Mouse (Mus musculus) MEL (cell line): ENCODE measurements around the gene Rbm28. TPM values are rescaled to one million over a fixed set of nuclear protein-coding genes. Genes with fewer than 3 reads are reported as not detected.

ENCODE experiments used
- DNase-seq: peaks from one replicate; pipeline ENCODE4 v3.0.0; 2011; ENCODE audit warnings: low read depth, low spot score
- H3K27ac ChIP-seq: 2 replicates; pipeline ENCODE4 v1.5.1; 2012; ENCODE audit warnings: low read depth, mild to moderate bottlenecking, control low read depth, low read length, moderate library complexity; ENCODE audit not compliant: control insufficient read depth
- H3K27me3 ChIP-seq, 2 experiments: fragments of 150-350 bp in 1 of 2; sonication (generic) in 1 of 2; 2 replicates each; pipeline ENCODE4 v1.6.1; 2012; ENCODE audit warnings: low read length in 2 of 2, mild to moderate bottlenecking in 2 of 2, improper control_type of control experiment in 1 of 2, moderate library complexity in 1 of 2; ENCODE audit not compliant: insufficient read depth in 2 of 2, control insufficient read depth in 1 of 2
- H3K36me3 ChIP-seq, 2 experiments: 2 replicates each; pipeline ENCODE4 v1.6.1; 2012 to 2014; ENCODE audit warnings: low read length in 2 of 2, improper control_type of control experiment in 1 of 2, inconsistent platforms in 1 of 2, mild to moderate bottlenecking in 1 of 2; ENCODE audit not compliant: insufficient read depth in 2 of 2, control insufficient read depth in 1 of 2
- H3K4me1 ChIP-seq, 2 experiments: fragments of 150-350 bp in 1 of 2; sonication (generic) in 1 of 2; 2 replicates each; pipeline ENCODE4 v1.6.1; 2012; ENCODE audit warnings: low read length in 2 of 2, improper control_type of control experiment in 1 of 2, mild to moderate bottlenecking in 1 of 2; ENCODE audit not compliant: insufficient read depth in 2 of 2, control insufficient read depth in 1 of 2
- H3K4me3 ChIP-seq, 2 experiments: fragments of 150-350 bp in 1 of 2; sonication (generic) in 1 of 2; 2 replicates each; pipeline ENCODE4 v1.5.1; 2012; ENCODE audit warnings: low read depth in 2 of 2, low read length in 2 of 2, mild to moderate bottlenecking in 2 of 2, moderate library complexity in 2 of 2, control low read depth in 1 of 2, improper control_type of control experiment in 1 of 2; ENCODE audit not compliant: control insufficient read depth in 1 of 2, insufficient read depth in 1 of 2
- H3K79me2 ChIP-seq: 2 replicates; pipeline ENCODE4 v1.6.1; 2012; ENCODE audit warnings: mild to moderate bottlenecking, low read length, moderate library complexity; ENCODE audit not compliant: control insufficient read depth, poor library complexity, insufficient read depth
- H3K9ac ChIP-seq: 2 replicates; pipeline ENCODE4 v1.6.1; 2012; ENCODE audit warnings: low read depth, mild to moderate bottlenecking, control low read depth, low read length, moderate library complexity; ENCODE audit not compliant: control insufficient read depth, poor library complexity, severe bottlenecking
- H3K9me3 ChIP-seq: fragments of 150-350 bp; sonication (generic); replicated peaks from 2 replicates; pipeline ENCODE4 v1.6.1; 2012; ENCODE audit warnings: mild to moderate bottlenecking, low read length, improper control_type of control experiment, moderate library complexity; ENCODE audit not compliant: insufficient read depth
- CTCF ChIP-seq, 3 experiments: IDR thresholded peaks in 2 of 3; conservative IDR thresholded peaks in 1 of 3; 2 replicates each; pipeline ENCODE4 v1.5.1; 2011 to 2012; ENCODE audit warnings: low read length in 3 of 3, low read depth in 2 of 3, mild to moderate bottlenecking in 2 of 3, improper control_type of control experiment in 1 of 3, inconsistent platforms in 1 of 3, mixed read lengths in 1 of 3, moderate library complexity in 1 of 3; ENCODE audit not compliant: control insufficient read depth in 1 of 3, insufficient read depth in 1 of 3, poor library complexity in 1 of 3, severe bottlenecking in 1 of 3
- EP300 ChIP-seq, 2 experiments: IDR thresholded peaks; 2 replicates each; pipeline ENCODE4 v1.6.1; 2011; ENCODE audit warnings: improper control_type of control experiment in 2 of 2, low read length in 2 of 2, low read depth in 1 of 2, mild to moderate bottlenecking in 1 of 2
- ETS1 ChIP-seq: IDR thresholded peaks from 2 replicates; pipeline ENCODE4 v1.6.1; 2012; ENCODE audit warnings: low read depth, mild to moderate bottlenecking, inconsistent platforms, low read length, improper control_type of control experiment, moderate library complexity
- GABPA ChIP-seq: IDR thresholded peaks from 2 replicates; pipeline ENCODE4 v1.6.1; 2012; ENCODE audit warnings: low read depth, mild to moderate bottlenecking, inconsistent platforms, low read length, improper control_type of control experiment, moderate library complexity
- GATA1 ChIP-seq: IDR thresholded peaks from 2 replicates; pipeline ENCODE4 v1.6.1; 2011; ENCODE audit warnings: low read depth, low read length, improper control_type of control experiment
- JUND ChIP-seq: IDR thresholded peaks from 2 replicates; pipeline ENCODE4 v1.6.1; 2011; ENCODE audit warnings: low read depth, mild to moderate bottlenecking, improper control_type of control experiment, low read length
- KAT2A ChIP-seq: conservative IDR thresholded peaks from 2 replicates; pipeline ENCODE4 v1.6.1; 2012; ENCODE audit warnings: low read depth, low read length, improper control_type of control experiment, inconsistent platforms
- MAZ ChIP-seq: IDR thresholded peaks from 2 replicates; pipeline ENCODE4 v1.6.1; 2012; ENCODE audit warnings: low read depth, mild to moderate bottlenecking, inconsistent platforms, low read length, improper control_type of control experiment
- NELFE ChIP-seq: IDR thresholded peaks from 2 replicates; pipeline ENCODE4 v1.6.1; 2011; ENCODE audit warnings: low read depth, low read length, improper control_type of control experiment
- NRF1 ChIP-seq: IDR thresholded peaks from 2 replicates; pipeline ENCODE4 v1.6.1; 2014; ENCODE audit warnings: low read depth, mild to moderate bottlenecking, inconsistent platforms, low read length, improper control_type of control experiment, moderate library complexity; ENCODE audit not compliant: poor library complexity, insufficient read depth, severe bottlenecking
- POLR2A ChIP-seq, 2 experiments: IDR thresholded peaks; 2 replicates each; pipeline ENCODE4 v1.6.1; 2011 to 2012; ENCODE audit warnings: low read length in 2 of 2, mild to moderate bottlenecking in 2 of 2, control low read depth in 1 of 2, improper control_type of control experiment in 1 of 2, low read depth in 1 of 2, moderate library complexity in 1 of 2; ENCODE audit not compliant: control insufficient read depth in 1 of 2, insufficient read depth in 1 of 2, poor library complexity in 1 of 2
- POLR2AphosphoS2 ChIP-seq: IDR thresholded peaks from 2 replicates; pipeline ENCODE4 v1.6.1; 2011; ENCODE audit warnings: low read length, improper control_type of control experiment
- POLR2AphosphoS5 ChIP-seq: IDR thresholded peaks from 2 replicates; pipeline ENCODE4 v1.6.1; 2012; ENCODE audit warnings: low read depth, borderline replicate concordance, mild to moderate bottlenecking, inconsistent platforms, low read length, moderate library complexity, mixed read lengths
- SIN3A ChIP-seq: IDR thresholded peaks from 2 replicates; pipeline ENCODE4 v1.6.1; 2012; ENCODE audit warnings: low read length, improper control_type of control experiment, inconsistent platforms
- TAL1 ChIP-seq: IDR thresholded peaks from 2 replicates; pipeline ENCODE4 v1.6.1; 2012; ENCODE audit warnings: mild to moderate bottlenecking, inconsistent platforms, low read length, moderate library complexity, mixed read lengths
- USF1 ChIP-seq: IDR thresholded peaks from 2 replicates; pipeline ENCODE4 v1.6.1; 2014; ENCODE audit warnings: low read depth, mild to moderate bottlenecking, inconsistent platforms, low read length, improper control_type of control experiment, moderate library complexity
- ZKSCAN1 ChIP-seq: IDR thresholded peaks from 2 replicates; pipeline ENCODE4 v1.6.1; 2012; ENCODE audit warnings: low read depth, mild to moderate bottlenecking, inconsistent platforms, low read length, improper control_type of control experiment, moderate library complexity
- ZMIZ1 ChIP-seq: IDR thresholded peaks from 2 replicates; pipeline ENCODE4 v1.6.1; 2012; ENCODE audit warnings: low read depth, mild to moderate bottlenecking, inconsistent platforms, low read length, improper control_type of control experiment, moderate library complexity
- ZNF384 ChIP-seq: IDR thresholded peaks from 2 replicates; pipeline ENCODE4 v1.6.1; 2012; ENCODE audit warnings: low read depth, mild to moderate bottlenecking, inconsistent platforms, low read length, improper control_type of control experiment
- polyA plus RNA-seq, 2 experiments: library from polyadenylated mRNA; stranded (reverse) in 1 of 2; unstranded in 1 of 2; fragments of >175 nt in 1 of 2; fragments of >200 nt in 1 of 2; gene quantifications; 2 replicates each; pipeline versions ENCODE4 v1.2.1 to v1.2.4; 2012; ENCODE audit warnings: low replicate concordance in 2 of 2, low read depth in 1 of 2; ENCODE audit not compliant: insufficient read length in 2 of 2, insufficient read depth in 1 of 2, missing spikeins in 1 of 2
- total RNA-seq: library from RNA; depleted of rRNA; stranded (reverse); fragments of 300-350 nt; gene quantifications from 2 replicates; pipeline ENCODE4 v1.2.3, GENCODE M21; 2012

Gene Rbm28
- total and polyA plus RNA-seq, 3 experiments: 48.2 to 312 (median 91.2) TPM

- DNase-seq: peak; percentile 53
- Histone ChIP-seq H3K4me1 (peaks cover 2 to 12% of the 10 kb centered on the region in 2 experiments; a peak in 3 of 4 replicates), H3K79me2 (no peaks in the 10 kb centered on the region; the same call in 1 of the 2 replicates), H3K9me3 (no peaks in the 10 kb centered on the region)
- TF ChIP-seq POLR2A (IDR thresholded peaks at IDR 0.05; ENCODE audit: control insufficient read depth in 1 of 2, insufficient read depth in 1 of 2, low read depth in 1 of 2, low read length in 2 of 2, poor library complexity in 1 of 2): no peak
- TF ChIP-seq, all 39 proteins: peak for 0
- peaks cover 3 to 10% of the 10 kb centered on the region in 2 experiments; a peak in 2 of 4 replicates for H3K27me3 ChIP-seq
- H3K9ac ChIP-seq: peak overlapping the region; percentile 74
- peak overlapping the region in 1 of 2 experiments; percentile 25; a peak in 1 of 4 replicates for H3K4me3 ChIP-seq
- peak overlapping the region; percentile 62; the same call in 1 of the 2 replicates for H3K27ac ChIP-seq
- peaks cover 0 to 9% of the 10 kb centered on the region in 2 experiments; a peak in 1 of 4 replicates for H3K36me3 ChIP-seq
Measured at GRCm38 (mm10) chr6:29087921-29088709, 76.7 kb downstream of the Rbm28 start.

- H3K79me2 ChIP-seq: no peaks in the 10 kb centered on the region; the same call in 1 of the 2 replicates
- H3K9me3 ChIP-seq: no peaks in the 10 kb centered on the region
- H3K4me3 ChIP-seq: no peak overlapping the region
- no peak for TF ChIP-seq KAT2A
- no peak for TF ChIP-seq SIN3A
- no peak for TF ChIP-seq ZKSCAN1
- TF ChIP-seq GABPA: no peak
- TF ChIP-seq GATA1: no peak
- no peak for TF ChIP-seq ZNF384
- TF ChIP-seq ZMIZ1: no peak
- no peak for TF ChIP-seq USF1
- TF ChIP-seq TAL1: no peak
- TF ChIP-seq POLR2AphosphoS2: no peak
- TF ChIP-seq EP300 (IDR thresholded peaks at IDR 0.05; ENCODE audit: low read depth in 1 of 2, low read length in 2 of 2): no peak
- H3K4me1 ChIP-seq: peaks cover 2 to 12% of the 10 kb centered on the region in 2 experiments; a peak in 3 of 4 replicates
- H3K27me3 ChIP-seq: peaks cover 5 to 12% of the 10 kb centered on the region in 2 experiments; a peak in 3 of 4 replicates
- DNase-seq: no peak
- peaks cover 0 to 9% of the 10 kb centered on the region in 2 experiments; a peak in 1 of 4 replicates for H3K36me3 ChIP-seq
- no peak overlapping the region for H3K9ac ChIP-seq
- H3K27ac ChIP-seq: no peak overlapping the region
Measured at GRCm38 (mm10) chr6:29084401-29084800, 80.4 kb downstream of the Rbm28 start.

GRCm38 (mm10) chr6:29082776-29083354, 81.9 kb downstream of the Rbm28 start:
- peaks cover 0 to 4% of the 10 kb centered on the region in 2 experiments; a peak in 3 of 4 replicates for H3K4me1 ChIP-seq
- peaks cover 5 to 12% of the 10 kb centered on the region in 2 experiments; a peak in 3 of 4 replicates for H3K27me3 ChIP-seq
- DNase-seq: no peak
- H3K4me3 ChIP-seq: no peak overlapping the region
- H3K9me3 ChIP-seq: no peaks in the 10 kb centered on the region
- no peak overlapping the region for H3K27ac ChIP-seq
- TF ChIP-seq JUND: no peak
- TF ChIP-seq GABPA: no peak
- TF ChIP-seq ZKSCAN1: no peak
- no peak for TF ChIP-seq NRF1
- no peak for TF ChIP-seq POLR2AphosphoS5
- no peak for TF ChIP-seq MAZ
- TF ChIP-seq NELFE: no peak
- TF ChIP-seq SIN3A: no peak
- TF ChIP-seq GATA1: no peak
- no peak for TF ChIP-seq CTCF (IDR thresholded peaks at IDR 0.05 in 2 of 3, conservative IDR thresholded peaks at IDR 0.05 in 1 of 3; ENCODE audit: control insufficient read depth in 1 of 3, insufficient read depth in 1 of 3, low read depth in 2 of 3, low read length in 3 of 3, poor library complexity in 1 of 3, severe bottlenecking in 1 of 3)
- TF ChIP-seq ETS1: no peak
- peaks cover 0 to 2% of the 10 kb centered on the region in 2 experiments; a peak in 1 of 4 replicates for H3K36me3 ChIP-seq
- no peaks in the 10 kb centered on the region for H3K79me2 ChIP-seq
- no peak overlapping the region for H3K9ac ChIP-seq
